Mouse (Mus musculus) heart, adult 9 months (tissue): ENCODE results near the gene Dydc2.
"Not testable (repeated sequence)": the region's sequence is repeated elsewhere in the genome, so short reads cannot be mapped to it uniquely, and the experiment has no call there.

Experiments
- DNase-seq, 2 experiments: peaks; one replicate each; pipeline ENCODE4 v3.0.0; 2022; ENCODE audit warnings: low spot score in 2 of 2

Gene Dydc2

GRCm38 (mm10) chr14:41069108-41069507, at the start of gene Dydc2:
Dydc2 (minus strand) TSS chr14:41069208.
- DNase-seq = no peak

- no peak for DNase-seq
These were observed 47.3 kb upstream of the Dydc2 start for GRCm38 (mm10) chr14:41116271-41116670.

GRCm38 (mm10) chr14:41112944-41113343, 43.9 kb upstream of the Dydc2 start:
- no peak for DNase-seq

- DNase-seq = no peak
These were observed 42.1 kb upstream of the Dydc2 start for GRCm38 (mm10) chr14:41111031-41111668.

DNA sequence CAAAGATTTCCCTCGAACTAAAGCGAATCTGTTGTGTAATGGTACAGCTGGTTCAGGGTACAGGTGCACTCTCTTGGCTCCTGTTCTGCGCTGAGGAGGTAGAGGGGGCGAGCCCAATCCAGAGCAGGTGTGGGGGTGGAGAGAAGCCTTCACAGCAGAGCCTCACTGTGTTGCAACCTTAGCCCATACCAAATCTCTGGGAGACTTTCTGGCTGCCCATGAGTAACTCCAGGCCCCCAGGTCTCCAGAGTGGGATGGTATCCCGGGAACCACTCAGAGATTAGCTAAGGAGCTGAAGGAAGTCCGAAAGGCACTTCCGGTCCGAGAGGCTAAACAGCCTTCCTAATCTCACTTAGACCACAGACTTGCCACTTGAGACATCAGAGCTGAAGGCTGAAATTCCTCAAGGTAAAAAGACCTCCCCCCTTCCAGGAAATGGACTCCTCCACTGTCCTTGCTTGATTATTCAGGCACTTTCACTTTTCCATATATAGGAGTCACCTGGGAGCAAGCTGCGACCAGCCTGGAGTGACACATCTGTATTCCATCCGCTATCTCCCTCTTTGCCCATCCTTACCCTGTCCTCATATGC, 35.9 kb upstream of the Dydc2 start, which contains the start of gene Mat1a:
Mat1a (plus strand) TSS at position 183 of the 592 bp plus-strand sequence.
- DNase-seq = no peak

DNA sequence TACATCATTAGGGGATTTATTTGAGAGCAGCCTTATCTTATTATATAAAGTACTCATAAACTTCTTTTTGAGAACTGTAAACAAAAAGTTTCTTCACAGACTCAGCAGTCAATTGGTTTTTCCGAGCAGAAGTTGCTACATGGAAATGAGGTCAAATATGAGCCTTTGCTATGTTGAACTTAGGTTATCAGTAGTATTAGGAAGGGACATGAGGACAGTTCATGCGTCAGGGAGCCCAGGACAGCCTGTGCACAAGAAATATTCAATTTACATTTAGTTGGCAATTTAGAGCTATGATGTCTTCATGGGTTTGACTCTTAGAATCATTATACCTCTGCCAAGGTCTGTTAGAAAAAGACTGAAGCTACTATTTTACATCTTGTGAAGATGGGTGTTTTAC, 33.3 kb upstream of the Dydc2 start:
- no peak for DNase-seq

DNA sequence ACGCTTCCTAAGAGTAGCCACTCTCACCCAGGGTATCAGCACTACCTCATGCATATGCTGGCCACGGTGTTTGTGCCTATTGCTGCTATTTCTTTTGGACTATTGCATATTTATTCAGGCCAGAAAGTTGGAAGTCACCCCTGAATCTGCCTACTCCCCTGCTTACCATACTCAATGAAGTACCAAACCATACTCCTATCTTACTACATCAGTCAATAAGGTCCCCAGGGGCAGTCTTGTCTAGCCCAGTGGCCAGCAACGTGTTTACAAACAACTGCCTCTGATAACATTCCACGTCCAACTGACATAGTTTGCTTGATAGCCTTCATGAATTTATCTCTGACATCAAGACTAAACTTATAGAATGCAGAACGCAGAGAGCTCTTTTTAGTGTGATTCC, 32.2 kb upstream of the Dydc2 start:
- no peak for DNase-seq

DNA sequence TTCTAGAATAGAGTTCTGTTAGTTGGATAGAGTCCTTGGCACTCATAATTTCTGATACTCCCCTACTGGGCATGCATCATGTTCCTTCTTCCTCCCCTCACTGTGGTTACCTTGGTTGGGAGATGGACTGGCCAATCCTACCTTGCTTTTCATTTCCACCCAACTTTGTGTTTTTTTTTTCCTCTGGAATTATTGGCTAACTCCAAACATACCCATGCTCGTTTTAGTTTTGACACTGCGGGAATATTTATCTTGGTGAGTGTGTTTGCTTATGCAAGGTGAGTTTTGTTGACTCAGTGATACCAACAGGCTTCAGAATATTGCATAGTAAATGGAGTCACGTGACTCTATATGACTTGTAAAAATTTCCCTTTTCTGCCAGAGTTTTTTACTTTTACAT, 31.7 kb upstream of the Dydc2 start:
- no peak for DNase-seq

DNA sequence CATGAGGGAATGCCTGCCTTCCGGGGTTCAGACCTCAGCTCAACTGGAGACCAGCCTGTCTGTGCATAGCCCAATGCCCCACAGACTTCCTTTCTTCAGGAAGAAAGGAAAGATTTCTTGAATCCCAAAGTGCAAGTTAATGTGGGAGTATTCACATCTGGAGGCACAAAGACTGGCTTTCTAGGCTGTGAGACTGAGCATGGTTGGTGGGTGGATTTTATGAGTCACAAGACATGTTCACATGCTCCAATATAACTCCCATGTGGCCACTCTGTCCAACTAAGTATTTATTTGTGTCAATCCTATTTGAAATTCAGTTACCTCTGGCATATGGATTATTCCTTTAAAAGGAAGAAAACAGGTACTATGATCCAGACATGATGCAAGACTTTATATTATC, 29.7 kb upstream of the Dydc2 start:
- DNase-seq = no peak

GRCm38 (mm10) chr14:41096296-41096860, 27.4 kb upstream of the Dydc2 start:
- no peak for DNase-seq

DNA sequence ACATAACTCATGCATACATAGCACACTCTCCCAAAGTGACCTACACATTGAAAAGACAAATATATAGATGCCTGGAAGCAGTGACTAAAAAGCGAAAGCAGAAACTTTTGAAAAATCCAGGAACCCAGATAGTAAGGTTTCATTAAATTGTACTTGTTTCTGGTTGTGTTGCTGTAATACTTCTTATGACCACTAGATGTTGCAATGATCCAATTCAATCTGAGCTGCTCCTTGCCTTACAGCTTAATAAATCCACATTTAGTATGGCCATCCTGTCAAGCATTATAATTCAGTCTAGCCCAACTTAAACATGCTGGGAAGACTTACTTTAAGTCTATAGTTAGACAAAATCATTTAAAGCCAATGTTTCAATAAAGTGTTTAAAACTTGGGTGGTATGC, 25.1 kb upstream of the Dydc2 start:
- DNase-seq = no peak

- DNase-seq = no peak
These were observed 21.8 kb upstream of the Dydc2 start for GRCm38 (mm10) chr14:41090777-41091176.

DNA sequence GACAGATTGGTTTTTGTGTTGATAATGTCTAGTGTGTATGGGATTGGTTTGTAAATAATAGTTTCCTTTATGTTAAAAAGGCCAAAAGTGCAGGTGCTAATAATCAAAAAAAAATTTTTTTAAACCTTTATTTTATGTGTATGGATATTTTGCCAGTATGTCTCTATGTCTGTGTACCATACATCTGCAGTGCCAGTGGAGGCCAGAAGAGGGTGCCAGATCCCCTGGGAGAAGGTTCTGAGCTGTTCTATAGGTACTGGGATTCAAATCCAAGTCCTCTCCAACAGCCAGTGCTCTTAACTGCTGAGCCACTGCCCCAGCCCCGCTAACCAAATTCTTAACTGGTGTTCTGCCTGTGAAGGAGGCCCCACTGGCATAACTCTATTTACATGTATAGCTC, 18.5 kb upstream of the Dydc2 start:
- DNase-seq = no peak

DNA sequence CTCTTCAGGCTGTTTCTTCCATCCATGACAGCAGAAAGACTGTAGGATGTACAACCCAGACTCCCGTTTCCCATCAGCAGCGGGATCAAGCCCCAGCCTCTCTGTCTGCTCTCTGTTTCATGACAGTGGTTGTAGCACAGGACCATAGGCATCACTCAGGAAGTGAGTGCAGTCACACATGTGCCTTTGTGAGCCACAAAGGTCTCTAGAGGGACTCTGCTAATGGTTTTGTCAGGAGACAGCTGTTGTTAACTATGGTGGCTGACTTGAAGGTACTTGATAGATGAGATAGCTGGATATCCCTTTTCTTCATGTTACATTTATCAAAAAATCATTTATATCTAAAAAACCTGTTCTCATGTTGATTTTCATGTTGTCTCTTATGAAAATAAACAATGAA, 13.4 kb upstream of the Dydc2 start:
- DNase-seq = no peak

- DNase-seq = no peak
These were observed 3.9 kb upstream of the Dydc2 start for GRCm38 (mm10) chr14:41072944-41073275.

DNA sequence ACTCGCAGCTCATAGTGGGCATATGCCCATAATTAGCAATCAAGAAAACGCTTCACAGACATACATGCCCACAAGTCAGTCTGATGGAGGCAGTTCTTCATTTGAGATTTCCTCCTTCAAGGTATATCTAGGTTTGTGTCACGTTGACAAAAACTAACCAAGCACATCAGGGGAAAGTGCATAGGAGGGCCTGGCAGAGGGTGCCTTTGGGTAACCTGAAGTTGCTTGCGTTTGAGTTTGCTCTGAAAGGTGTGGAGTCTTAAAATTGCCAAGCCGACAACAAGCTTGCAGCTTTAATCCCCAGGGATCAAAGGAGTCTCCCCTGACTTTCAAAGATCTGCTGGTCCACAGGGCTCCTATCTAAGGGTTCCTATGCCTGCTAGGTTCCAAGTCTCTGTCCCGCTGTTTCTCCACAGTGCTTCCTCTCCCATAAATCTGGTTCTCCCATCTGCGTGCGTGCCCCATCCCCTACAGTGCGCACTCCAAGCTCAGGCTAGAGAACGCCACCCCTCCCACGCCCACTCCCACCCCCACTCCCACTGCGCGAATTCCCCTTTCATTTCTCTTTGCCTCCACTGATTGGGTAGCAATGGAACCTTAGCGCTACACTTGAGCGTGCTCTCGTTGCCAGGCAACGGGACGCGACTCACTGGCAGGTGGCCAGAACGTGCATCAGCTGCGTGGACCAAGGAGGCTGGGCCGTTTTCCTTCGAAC, 3.4 kb upstream of the Dydc2 start, which contains the start of gene Dydc1:
Dydc1 (plus strand) TSS at position 683 of the 715 bp plus-strand sequence.
- DNase-seq = peak in 1 of 2 experiments; percentile 6

DNA sequence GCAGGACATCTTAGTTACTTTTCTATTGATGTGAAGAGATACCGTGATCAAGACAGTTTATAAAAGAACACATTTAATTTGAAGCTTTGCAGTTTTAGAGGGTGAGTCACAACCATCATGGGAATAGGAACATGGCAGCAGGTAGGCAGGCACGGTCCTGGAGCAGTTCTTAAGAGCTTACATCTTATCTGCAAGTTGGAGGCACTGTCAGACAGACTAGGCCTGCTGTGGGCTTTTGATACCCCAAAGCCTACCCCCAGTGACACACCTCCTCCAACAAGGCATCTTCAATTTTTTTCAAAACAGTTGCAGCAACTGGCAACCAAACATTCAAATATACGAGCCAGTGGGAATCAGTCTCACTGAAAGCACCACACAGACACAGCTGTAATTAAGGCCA, 1.3 kb upstream of the Dydc2 start:
- DNase-seq = no peak

GRCm38 (mm10) chr14:41066416-41066815, 2.6 kb downstream of the Dydc2 start:
- no peak for DNase-seq

- no peak for DNase-seq
These were observed 3.8 kb downstream of the Dydc2 start for GRCm38 (mm10) chr14:41065168-41065567.

DNA sequence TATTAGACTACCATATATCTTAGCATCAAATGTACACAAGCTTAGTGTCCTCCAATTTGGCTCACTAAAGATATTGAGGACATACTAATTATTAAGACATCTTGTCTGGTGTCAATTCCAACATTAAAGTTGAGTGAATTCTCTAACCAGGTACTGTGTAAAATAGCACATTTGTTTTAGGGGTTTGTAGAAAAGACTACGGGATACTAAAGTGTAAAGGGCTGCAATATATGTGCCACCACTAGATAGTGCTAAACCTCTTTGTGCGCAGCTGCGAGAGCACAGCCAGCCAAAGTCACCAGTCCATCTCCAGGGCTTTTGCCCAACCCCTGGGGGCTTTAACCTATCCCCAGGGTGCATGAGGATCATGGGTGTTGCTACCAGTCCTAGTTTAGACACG, 15.8 kb downstream of the Dydc2 start:
- not testable (repeated sequence) for DNase-seq

DNA sequence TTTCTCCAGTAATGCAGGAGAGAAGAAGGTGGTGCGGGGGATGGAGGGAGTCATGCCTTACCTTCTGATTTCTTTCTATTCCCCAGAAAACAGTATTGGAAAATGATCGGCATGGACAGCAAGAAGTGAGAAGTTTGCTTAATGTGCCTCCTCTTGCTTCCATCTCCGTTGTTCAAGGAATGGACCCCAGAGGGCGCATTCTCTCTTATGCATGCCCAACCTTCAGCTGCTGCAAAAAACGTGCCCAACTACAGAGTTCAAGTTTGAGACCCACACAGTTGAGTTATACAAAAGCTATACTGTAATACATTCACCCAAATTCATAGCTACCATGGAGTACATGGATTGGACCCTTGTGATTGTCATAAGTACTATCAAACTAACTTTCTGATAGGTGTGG, 16.5 kb downstream of the Dydc2 start:
- DNase-seq = no peak

- no peak for DNase-seq
These were observed 18.5 kb downstream of the Dydc2 start for GRCm38 (mm10) chr14:41050471-41050870.

GRCm38 (mm10) chr14:41047402-41047801, 21.6 kb downstream of the Dydc2 start:
- DNase-seq = no peak
